Mouse (Mus musculus) c-Kit-negative CD71-positive TER-119-positive erythroid progenitor cells, embryonic 14.5 days (primary cell): Measurements from ENCODE around the gene Fyn.

Source experiments
- DNase-seq: peaks from one replicate; pipeline ENCODE4 v3.0.0-alpha.2; 2013; ENCODE audit warnings: low read depth, low spot score

Fyn gene

GRCm38 (mm10) chr10:39534324-39535026 is 165.8 kb downstream of the Fyn start:
- no peak for DNase-seq

GRCm38 (mm10) chr10:39535347-39535746 is 166.7 kb downstream of the Fyn start:
- DNase-seq: no peak

DNA sequence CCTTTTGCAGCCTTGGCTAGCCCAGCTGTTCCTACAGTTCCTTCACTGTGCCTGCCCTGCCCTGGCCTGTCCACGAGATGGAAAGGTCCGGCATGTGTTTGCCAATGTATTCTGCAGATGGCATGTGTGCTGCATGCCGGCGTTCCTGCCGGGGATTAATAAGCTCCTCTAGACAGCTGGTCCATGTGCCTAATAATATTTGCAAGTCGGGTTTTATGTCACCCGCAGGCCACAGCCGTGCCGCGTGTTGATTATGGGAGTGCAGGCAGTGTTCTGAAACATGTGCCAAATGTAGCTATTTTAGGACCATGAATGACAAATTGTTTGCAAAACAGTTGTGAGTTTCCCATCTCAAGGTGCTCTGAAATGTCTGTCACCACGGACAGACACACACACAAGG is 167.6 kb downstream of the Fyn start:
- no peak for DNase-seq

GRCm38 (mm10) chr10:39540012-39540647 is 171.5 kb downstream of the Fyn start:
- DNase-seq: no peak

GRCm38 (mm10) chr10:39540995-39541394 is 172.3 kb downstream of the Fyn start:
- no peak for DNase-seq

GRCm38 (mm10) chr10:39541451-39541874 is 172.8 kb downstream of the Fyn start:
- DNase-seq: no peak

GRCm38 (mm10) chr10:39541951-39542521 is 173.4 kb downstream of the Fyn start:
- no peak for DNase-seq

DNA sequence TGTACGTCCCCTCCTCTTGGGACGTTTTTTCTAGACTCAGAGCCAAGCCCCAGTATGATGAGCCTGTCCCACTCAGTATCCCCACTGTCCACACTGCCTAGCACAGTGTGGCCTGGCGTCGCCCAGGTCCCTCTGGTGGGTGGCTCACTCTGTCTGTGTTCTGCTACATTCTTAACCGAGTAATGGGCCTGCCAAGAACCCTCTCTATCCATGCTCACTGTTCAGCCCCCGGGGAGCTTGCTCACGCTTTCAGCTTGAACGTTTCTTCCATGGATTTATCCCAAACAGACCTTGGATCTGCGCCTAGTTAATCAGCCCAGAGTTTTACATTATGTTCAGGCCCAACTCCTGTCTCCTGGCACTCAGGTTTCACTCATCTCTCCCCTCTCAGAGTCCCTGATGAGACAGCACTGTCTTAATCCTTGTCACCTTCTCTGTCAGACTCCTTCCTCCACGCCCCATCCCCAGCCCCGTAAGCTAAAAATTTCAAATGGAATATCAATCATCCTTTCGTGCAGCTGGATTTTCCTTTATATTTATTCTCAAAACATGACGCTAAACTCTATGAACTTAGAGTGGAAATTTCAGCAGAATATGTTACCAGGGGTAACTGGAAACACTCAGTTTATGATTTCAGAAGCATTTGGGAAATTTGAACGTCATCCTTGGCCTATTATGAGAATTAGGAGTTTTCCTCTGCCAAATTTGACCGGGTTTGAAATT is 174.0 kb downstream of the Fyn start:
- no peak for DNase-seq

DNA sequence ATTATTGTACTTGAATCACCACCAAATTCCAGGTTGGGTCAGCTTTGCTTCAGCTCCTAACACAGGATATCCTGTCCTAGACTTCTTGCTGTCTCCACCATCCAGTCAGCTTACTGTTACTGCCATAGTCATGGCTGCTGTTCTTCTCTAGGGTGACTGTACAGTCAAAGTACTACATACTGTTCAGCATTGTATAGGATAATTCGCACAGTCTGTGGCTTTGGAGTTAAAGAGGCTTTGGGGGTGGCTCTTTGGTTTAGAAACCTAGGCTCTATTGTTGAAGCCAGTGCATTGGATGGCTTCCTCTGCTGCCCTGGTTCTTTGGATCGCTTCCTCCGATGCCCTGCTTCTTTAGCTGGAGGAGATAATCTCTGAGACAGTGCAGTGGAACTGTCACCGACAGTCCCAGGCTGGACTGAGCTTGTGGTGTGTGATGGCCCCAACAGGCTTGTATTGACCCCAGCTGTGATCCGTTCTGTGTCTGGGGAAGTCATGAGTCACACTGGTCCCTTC is 174.7 kb downstream of the Fyn start:
- DNase-seq: no peak

DNA sequence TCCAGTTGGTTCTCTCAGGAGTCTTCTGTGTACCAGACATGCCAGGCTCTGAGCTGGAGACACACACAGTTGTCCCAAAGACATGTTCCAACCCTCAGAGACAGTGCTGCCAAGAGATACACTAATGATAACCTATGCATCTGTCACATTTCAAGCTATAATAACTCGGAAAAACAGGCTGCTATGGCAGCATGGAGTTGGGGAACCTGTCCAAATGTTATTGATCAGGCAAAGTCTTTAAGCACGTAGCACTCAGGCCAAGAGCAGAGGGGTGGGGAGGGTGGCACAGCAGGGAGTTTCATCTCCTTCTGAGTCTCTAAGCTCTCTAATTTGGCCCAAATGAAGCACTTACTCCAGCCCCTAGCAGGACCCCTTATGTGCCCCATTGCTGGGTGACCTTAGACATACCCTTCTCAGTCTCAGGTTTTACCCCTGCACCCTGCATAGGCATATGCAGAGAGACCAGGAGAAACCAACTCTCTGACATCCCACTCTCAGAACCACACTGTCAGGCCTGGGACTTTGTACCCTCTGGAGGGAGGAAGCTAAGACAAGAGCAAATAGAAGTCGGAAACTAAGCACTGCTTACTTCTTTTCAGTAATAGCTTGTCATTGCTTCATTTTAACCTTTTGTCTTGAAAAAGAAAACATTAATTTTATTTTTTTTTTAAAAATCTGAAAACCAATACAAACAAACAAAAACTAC is 178.9 kb downstream of the Fyn start:
- DNase-seq: no peak

- DNase-seq: no peak
These were observed 182.1 kb downstream of the Fyn start for GRCm38 (mm10) chr10:39550791-39551190.

- no peak for DNase-seq
These were observed 183.1 kb downstream of the Fyn start for GRCm38 (mm10) chr10:39551637-39552185.

DNA sequence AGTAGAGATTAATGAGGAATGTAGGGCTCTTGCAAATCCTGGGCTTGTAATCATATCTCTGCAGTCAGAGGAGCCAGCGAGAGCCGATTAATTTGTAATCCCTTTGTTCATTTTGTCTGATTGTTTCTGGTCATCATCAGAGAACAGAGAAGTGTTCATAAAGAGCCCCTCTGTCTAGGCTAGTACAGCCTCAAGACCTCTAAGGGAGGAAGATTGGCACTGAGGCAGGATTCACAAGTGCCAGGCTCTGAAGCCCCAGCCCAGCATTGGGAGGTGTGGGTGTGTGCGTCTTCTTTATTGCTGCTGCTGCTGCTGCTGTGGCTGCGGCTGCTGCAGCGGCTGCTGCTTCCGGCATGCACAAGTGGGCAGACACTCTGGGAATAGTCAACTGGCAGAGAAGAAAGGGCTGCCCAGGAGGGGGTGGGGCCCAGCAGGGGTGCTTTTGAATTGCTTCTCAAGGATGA is 183.7 kb downstream of the Fyn start:
- DNase-seq: no peak

DNA sequence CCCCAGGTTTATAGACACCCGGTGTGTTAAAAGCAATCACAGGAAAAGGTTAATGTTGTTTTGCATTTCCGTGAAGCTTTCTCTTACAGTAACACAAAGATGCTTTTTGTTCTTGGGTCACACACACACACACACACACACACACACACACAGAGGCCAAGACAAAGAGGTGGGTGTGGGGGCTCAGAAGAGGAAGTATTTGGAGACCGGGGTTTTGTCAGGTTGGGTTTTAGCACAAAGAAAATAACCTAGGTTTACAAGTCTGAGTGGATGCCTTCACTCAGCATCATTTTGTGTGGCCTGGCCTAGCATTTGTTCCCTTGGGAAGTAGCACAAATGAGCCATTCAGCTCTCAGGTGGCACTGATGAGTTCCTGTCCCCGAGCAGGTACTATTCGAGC is 184.2 kb downstream of the Fyn start:
- DNase-seq: no peak

- DNase-seq: no peak
These were observed 186.6 kb downstream of the Fyn start for GRCm38 (mm10) chr10:39555289-39555715.

- DNase-seq: no peak
These were observed 187.1 kb downstream of the Fyn start for GRCm38 (mm10) chr10:39555740-39556139.

DNA sequence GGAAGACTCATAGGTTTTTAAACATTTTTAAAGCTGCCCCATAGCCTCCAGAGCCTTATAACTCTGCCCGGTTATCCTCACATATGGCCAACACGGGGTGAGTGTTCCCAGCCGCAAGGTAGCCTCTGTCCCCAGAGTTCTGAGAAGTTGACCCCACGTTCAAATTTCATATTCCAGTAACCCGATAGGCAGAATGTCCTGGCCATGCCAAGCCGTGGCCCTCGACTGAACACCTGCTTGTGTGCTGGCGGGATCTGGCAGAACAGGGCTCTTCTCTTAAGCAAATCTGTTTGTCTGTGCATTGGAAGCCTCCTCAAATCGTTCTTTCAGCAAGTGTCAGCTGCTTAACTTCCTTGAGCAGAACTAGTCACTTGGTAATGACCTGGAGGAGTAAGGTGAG is 188.7 kb downstream of the Fyn start:
- DNase-seq: no peak

GRCm38 (mm10) chr10:39557851-39558250 is 189.2 kb downstream of the Fyn start:
- DNase-seq: no peak

DNA sequence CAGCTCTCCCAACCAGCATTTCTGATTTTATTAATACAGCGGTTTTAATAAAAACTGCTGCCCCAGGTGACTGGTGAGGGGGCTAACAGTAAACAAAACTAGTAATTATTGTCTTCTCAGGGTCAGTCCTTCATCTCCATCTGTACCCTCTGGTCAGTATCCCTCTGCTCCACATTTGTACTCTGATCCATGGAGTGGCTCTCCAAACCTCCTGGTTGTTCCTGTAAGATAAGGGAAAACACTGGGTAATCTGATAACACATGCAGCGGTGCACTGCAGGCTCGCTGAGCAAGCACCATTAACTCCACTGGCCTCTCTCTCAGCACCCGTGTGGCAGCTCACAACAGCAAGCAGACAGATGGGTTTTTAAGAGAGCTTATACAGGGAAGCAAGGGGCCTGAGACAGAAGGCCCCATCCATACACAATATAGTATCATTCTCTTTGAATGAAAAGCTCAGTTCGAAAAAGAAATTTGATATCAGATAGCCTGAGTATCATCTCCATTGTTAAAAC is 189.9 kb downstream of the Fyn start:
- no peak for DNase-seq

DNA sequence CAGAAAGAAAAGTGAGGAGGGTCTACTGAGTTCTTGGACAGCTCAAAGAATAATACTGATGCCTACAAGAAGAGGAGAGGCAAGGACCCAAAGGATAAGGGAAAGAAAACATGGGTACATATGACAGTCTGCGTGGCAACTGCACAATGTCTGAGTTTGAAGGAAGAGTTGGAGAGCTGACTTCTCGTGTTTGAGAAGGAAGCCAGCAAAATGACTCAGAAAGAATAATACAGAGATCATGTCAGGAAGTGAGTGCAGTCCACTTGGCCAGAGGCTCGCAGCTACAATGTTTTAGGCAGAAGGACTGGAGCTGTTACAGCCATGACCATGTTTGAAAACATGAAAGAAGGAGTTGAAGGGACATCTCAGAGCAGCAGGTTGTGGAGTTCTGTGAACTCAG is 190.7 kb downstream of the Fyn start:
- no peak for DNase-seq

DNA sequence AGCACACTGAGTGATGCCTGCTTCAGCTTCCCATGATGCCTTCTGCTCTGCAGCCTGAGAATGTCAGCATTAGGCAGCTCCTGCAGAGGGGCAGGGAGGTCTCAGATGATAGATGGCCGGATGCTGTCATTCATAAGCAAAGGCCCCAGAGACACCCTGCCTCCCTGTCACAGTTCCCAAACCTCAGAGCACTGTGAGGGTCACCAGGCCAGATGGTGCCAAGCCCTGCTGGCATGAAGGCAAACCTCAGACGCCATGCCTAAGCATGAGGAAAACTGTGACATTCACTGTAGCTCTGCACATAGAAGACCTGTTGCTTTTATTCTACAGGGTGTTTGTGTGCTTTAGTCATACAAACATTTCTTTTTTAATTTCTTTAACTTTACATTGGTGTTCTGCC is 193.7 kb downstream of the Fyn start:
- DNase-seq: no peak
